In genomic region chr2:119516811-119517210, GRCm38 (mm10) we compare ENCODE assay signal across 16 mouse cellular contexts.
"Had no signal": no experiment of that assay in that cellular context is flagged by ENCODE, and none has a peak within 500 bp of the region (broad histone marks: within the 10 kb centered on the region; RNA-seq: fewer than 3 reads in every experiment).

No protein-coding gene starts in this region.

- H3K27ac ChIP-seq: liver, embryonic 13.5 days; macrophage; midbrain, embryonic 12.5 days had no signal

- ATAC-seq: intestine, embryonic 16.5 days; midbrain, embryonic 16.5 days had no signal

- H3K36me3 ChIP-seq: liver, embryonic 13.5 days; midbrain, embryonic 12.5 days had no signal

- H3K9ac ChIP-seq: liver, embryonic 13.5 days; midbrain, embryonic 12.5 days had no signal

- H3K4me2 ChIP-seq: liver, embryonic 13.5 days; midbrain, embryonic 12.5 days had no signal

- H3K27me3 ChIP-seq: liver, embryonic 13.5 days; midbrain, embryonic 12.5 days had no signal

- DNase-seq: kidney, adult 18-20 months; kidney, adult 9 months; kidney, postnatal 14 days; kidney, postnatal 4 days; liver, embryonic 13.5 days; lung, adult 2 months; lung, postnatal 14 days; right cerebral cortex, adult 18-20 months; right cerebral cortex, postnatal 14 days; right cerebral cortex, postnatal 4 days; thymus, adult 18-20 months; thymus, postnatal 36 days had no signal

- H3K9me3 ChIP-seq: liver, embryonic 13.5 days; midbrain, embryonic 12.5 days had no signal

- H3K4me1 ChIP-seq: liver, embryonic 13.5 days; midbrain, embryonic 12.5 days had no signal

- H3K4me3 ChIP-seq: liver, embryonic 13.5 days; midbrain, embryonic 12.5 days had no signal
